Mouse (Mus musculus): ENCODE results near the gene Slc26a6. TPM values are rescaled to one million over a fixed set of nuclear protein-coding genes. Genes with fewer than 3 reads are reported as not detected.

Gene Slc26a6
- total RNA-seq (2022), result 10 to 100 TPM; 16.6 to 23.6 (median 21.4) TPM

GRCm38 (mm10) chr9:108852976-108853375 lies at the start of gene Slc26a6:
Gene Slc26a6, plus strand, starts transcription at chr9:108853283.
- DNase-seq (ENCODE audit: low spot score), result peak; percentile 78

- no peak for DNase-seq (ENCODE audit: low spot score)
These were observed 47.3 kb upstream of the Slc26a6 start for GRCm38 (mm10) chr9:108805768-108806167.

GRCm38 (mm10) chr9:108806379-108806778 lies 46.7 kb upstream of the Slc26a6 start:
- no peak for DNase-seq (ENCODE audit: low spot score)

GRCm38 (mm10) chr9:108806831-108807230 lies 46.3 kb upstream of the Slc26a6 start:
- peak; percentile 50 for DNase-seq (ENCODE audit: low spot score)

- no peak for DNase-seq (ENCODE audit: low spot score)
These were observed 45.4 kb upstream of the Slc26a6 start for GRCm38 (mm10) chr9:108807674-108808073.

GRCm38 (mm10) chr9:108808163-108808665 lies 44.9 kb upstream of the Slc26a6 start, which contains the start of gene Nckipsd:
Gene Nckipsd, plus strand, starts transcription at chr9:108808368.
- DNase-seq (ENCODE audit: low spot score), result peak; percentile 91

GRCm38 (mm10) chr9:108809188-108809587 lies 43.9 kb upstream of the Slc26a6 start:
- peak; percentile 70 for DNase-seq (ENCODE audit: low spot score)

- no peak for DNase-seq (ENCODE audit: low spot score)
These were observed 43.4 kb upstream of the Slc26a6 start for GRCm38 (mm10) chr9:108809723-108810122.

- no peak for DNase-seq (ENCODE audit: low spot score)
These were observed 42.6 kb upstream of the Slc26a6 start for GRCm38 (mm10) chr9:108810516-108810915.

- DNase-seq (ENCODE audit: low spot score), result no peak
These were observed 37.5 kb upstream of the Slc26a6 start for GRCm38 (mm10) chr9:108815557-108815956.

- DNase-seq (ENCODE audit: low spot score), result peak; percentile 70
These were observed 33.6 kb upstream of the Slc26a6 start for GRCm38 (mm10) chr9:108819495-108819894.

- DNase-seq (ENCODE audit: low spot score), result no peak
These were observed 33.0 kb upstream of the Slc26a6 start for GRCm38 (mm10) chr9:108820077-108820476.

GRCm38 (mm10) chr9:108824144-108824685 lies 28.9 kb upstream of the Slc26a6 start:
- no peak for DNase-seq (ENCODE audit: low spot score)

- no peak for DNase-seq (ENCODE audit: low spot score)
These were observed 28.2 kb upstream of the Slc26a6 start for GRCm38 (mm10) chr9:108824755-108825413.

GRCm38 (mm10) chr9:108825820-108826699 lies 27.0 kb upstream of the Slc26a6 start, which contains the start of gene Celsr3:
Gene Celsr3, plus strand, starts transcription at chr9:108826320.
- DNase-seq (ENCODE audit: low spot score), result no peak

GRCm38 (mm10) chr9:108826700-108827340 lies 26.3 kb upstream of the Slc26a6 start:
- DNase-seq (ENCODE audit: low spot score), result peak; percentile 69

GRCm38 (mm10) chr9:108827454-108827853 lies 25.6 kb upstream of the Slc26a6 start:
- no peak for DNase-seq (ENCODE audit: low spot score)

GRCm38 (mm10) chr9:108827906-108828305 lies 25.2 kb upstream of the Slc26a6 start:
- no peak for DNase-seq (ENCODE audit: low spot score)

GRCm38 (mm10) chr9:108831637-108832036 lies 21.4 kb upstream of the Slc26a6 start:
- DNase-seq (ENCODE audit: low spot score), result no peak

GRCm38 (mm10) chr9:108832390-108833108 lies 20.5 kb upstream of the Slc26a6 start:
- DNase-seq (ENCODE audit: low spot score), result peak; percentile 80

- peak; percentile 33 for DNase-seq (ENCODE audit: low spot score)
These were observed 10.1 kb upstream of the Slc26a6 start for GRCm38 (mm10) chr9:108842989-108843388.

Data from heart, adult 8-10 months (tissue).